Mouse (Mus musculus) MEL (cell line): Measurements from ENCODE around the gene Hspbp1. TPM values are rescaled to one million over a fixed set of nuclear protein-coding genes. Genes with fewer than 3 reads are reported as not detected.

ENCODE experiments used
- DNase-seq: peaks from one replicate; pipeline ENCODE4 v3.0.0; 2011; ENCODE audit warnings: low read depth, low spot score
- H3K27ac ChIP-seq: 2 replicates; pipeline ENCODE4 v1.5.1; 2012; ENCODE audit warnings: low read depth, mild to moderate bottlenecking, control low read depth, low read length, moderate library complexity; ENCODE audit not compliant: control insufficient read depth
- H3K27me3 ChIP-seq, 2 experiments: fragments of 150-350 bp in 1 of 2; sonication (generic) in 1 of 2; 2 replicates each; pipeline ENCODE4 v1.6.1; 2012; ENCODE audit warnings: low read length in 2 of 2, mild to moderate bottlenecking in 2 of 2, improper control_type of control experiment in 1 of 2, moderate library complexity in 1 of 2; ENCODE audit not compliant: insufficient read depth in 2 of 2, control insufficient read depth in 1 of 2
- H3K36me3 ChIP-seq, 2 experiments: 2 replicates each; pipeline ENCODE4 v1.6.1; 2012 to 2014; ENCODE audit warnings: low read length in 2 of 2, improper control_type of control experiment in 1 of 2, inconsistent platforms in 1 of 2, mild to moderate bottlenecking in 1 of 2; ENCODE audit not compliant: insufficient read depth in 2 of 2, control insufficient read depth in 1 of 2
- H3K4me1 ChIP-seq, 2 experiments: fragments of 150-350 bp in 1 of 2; sonication (generic) in 1 of 2; 2 replicates each; pipeline ENCODE4 v1.6.1; 2012; ENCODE audit warnings: low read length in 2 of 2, improper control_type of control experiment in 1 of 2, mild to moderate bottlenecking in 1 of 2; ENCODE audit not compliant: insufficient read depth in 2 of 2, control insufficient read depth in 1 of 2
- H3K4me3 ChIP-seq, 2 experiments: fragments of 150-350 bp in 1 of 2; sonication (generic) in 1 of 2; 2 replicates each; pipeline ENCODE4 v1.5.1; 2012; ENCODE audit warnings: low read depth in 2 of 2, low read length in 2 of 2, mild to moderate bottlenecking in 2 of 2, moderate library complexity in 2 of 2, control low read depth in 1 of 2, improper control_type of control experiment in 1 of 2; ENCODE audit not compliant: control insufficient read depth in 1 of 2, insufficient read depth in 1 of 2
- H3K79me2 ChIP-seq: 2 replicates; pipeline ENCODE4 v1.6.1; 2012; ENCODE audit warnings: mild to moderate bottlenecking, low read length, moderate library complexity; ENCODE audit not compliant: control insufficient read depth, poor library complexity, insufficient read depth
- H3K9ac ChIP-seq: 2 replicates; pipeline ENCODE4 v1.6.1; 2012; ENCODE audit warnings: low read depth, mild to moderate bottlenecking, control low read depth, low read length, moderate library complexity; ENCODE audit not compliant: control insufficient read depth, poor library complexity, severe bottlenecking
- H3K9me3 ChIP-seq: fragments of 150-350 bp; sonication (generic); replicated peaks from 2 replicates; pipeline ENCODE4 v1.6.1; 2012; ENCODE audit warnings: mild to moderate bottlenecking, low read length, improper control_type of control experiment, moderate library complexity; ENCODE audit not compliant: insufficient read depth
- BHLHE40 ChIP-seq: IDR thresholded peaks from 2 replicates; pipeline ENCODE4 v1.6.1; 2012; ENCODE audit warnings: low read depth, mild to moderate bottlenecking, inconsistent platforms, low read length, improper control_type of control experiment, borderline replicate concordance
- CHD1 ChIP-seq: IDR thresholded peaks from 2 replicates; pipeline ENCODE4 v1.6.1; 2012; ENCODE audit warnings: low read depth, mild to moderate bottlenecking, inconsistent platforms, low read length, improper control_type of control experiment
- CHD2 ChIP-seq: IDR thresholded peaks from 2 replicates; pipeline ENCODE4 v1.6.1; 2011; ENCODE audit warnings: low read length, improper control_type of control experiment
- E2F4 ChIP-seq: IDR thresholded peaks from 2 replicates; pipeline ENCODE4 v1.6.1; 2011; ENCODE audit warnings: low read depth, low read length, improper control_type of control experiment, borderline replicate concordance
- ELF1 ChIP-seq: IDR thresholded peaks from 2 replicates; pipeline ENCODE4 v1.6.1; 2014; ENCODE audit warnings: low read depth, mild to moderate bottlenecking, inconsistent platforms, low read length, improper control_type of control experiment, moderate library complexity
- EP300 ChIP-seq, 2 experiments: IDR thresholded peaks; 2 replicates each; pipeline ENCODE4 v1.6.1; 2011; ENCODE audit warnings: improper control_type of control experiment in 2 of 2, low read length in 2 of 2, low read depth in 1 of 2, mild to moderate bottlenecking in 1 of 2
- GATA1 ChIP-seq: IDR thresholded peaks from 2 replicates; pipeline ENCODE4 v1.6.1; 2011; ENCODE audit warnings: low read depth, low read length, improper control_type of control experiment
- HCFC1 ChIP-seq: IDR thresholded peaks from 2 replicates; pipeline ENCODE4 v1.6.1; 2012; ENCODE audit warnings: low read depth, mild to moderate bottlenecking, inconsistent platforms, low read length, improper control_type of control experiment, moderate library complexity
- KAT2A ChIP-seq: conservative IDR thresholded peaks from 2 replicates; pipeline ENCODE4 v1.6.1; 2012; ENCODE audit warnings: low read depth, low read length, improper control_type of control experiment, inconsistent platforms
- MAFK ChIP-seq: IDR thresholded peaks from 2 replicates; pipeline ENCODE4 v1.6.1; 2011; ENCODE audit warnings: low read depth, mild to moderate bottlenecking, low read length, improper control_type of control experiment, borderline replicate concordance
- MAZ ChIP-seq: IDR thresholded peaks from 2 replicates; pipeline ENCODE4 v1.6.1; 2012; ENCODE audit warnings: low read depth, mild to moderate bottlenecking, inconsistent platforms, low read length, improper control_type of control experiment
- MEF2A ChIP-seq: IDR thresholded peaks from 2 replicates; pipeline ENCODE4 v1.6.1; 2014; ENCODE audit warnings: low read depth, mild to moderate bottlenecking, inconsistent platforms, low read length, improper control_type of control experiment; ENCODE audit not compliant: poor library complexity, insufficient replicate concordance, severe bottlenecking; ENCODE audit errors: extremely low read depth
- MYB ChIP-seq: IDR thresholded peaks from 2 replicates; pipeline ENCODE4 v1.6.1; 2011; ENCODE audit warnings: mild to moderate bottlenecking, low read depth, low read length, improper control_type of control experiment
- MYC ChIP-seq: IDR thresholded peaks from 2 replicates; pipeline ENCODE4 v1.6.1; 2011; ENCODE audit warnings: low read depth, mild to moderate bottlenecking, low read length, improper control_type of control experiment, moderate library complexity
- NELFE ChIP-seq: IDR thresholded peaks from 2 replicates; pipeline ENCODE4 v1.6.1; 2011; ENCODE audit warnings: low read depth, low read length, improper control_type of control experiment
- POLR2AphosphoS2 ChIP-seq: IDR thresholded peaks from 2 replicates; pipeline ENCODE4 v1.6.1; 2011; ENCODE audit warnings: low read length, improper control_type of control experiment
- SIN3A ChIP-seq: IDR thresholded peaks from 2 replicates; pipeline ENCODE4 v1.6.1; 2012; ENCODE audit warnings: low read length, improper control_type of control experiment, inconsistent platforms
- SMC3 ChIP-seq: IDR thresholded peaks from 2 replicates; pipeline ENCODE4 v1.6.1; 2011; ENCODE audit warnings: low read depth, low read length, improper control_type of control experiment
- TAL1 ChIP-seq: IDR thresholded peaks from 2 replicates; pipeline ENCODE4 v1.6.1; 2012; ENCODE audit warnings: mild to moderate bottlenecking, inconsistent platforms, low read length, moderate library complexity, mixed read lengths
- TBP ChIP-seq: IDR thresholded peaks from 2 replicates; pipeline ENCODE4 v1.8.0; 2011; ENCODE audit warnings: low read depth, low read length, improper control_type of control experiment
- TCF12 ChIP-seq: IDR thresholded peaks from 2 replicates; pipeline ENCODE4 v1.6.1; 2014; ENCODE audit warnings: low read depth, mild to moderate bottlenecking, inconsistent platforms, low read length, improper control_type of control experiment, moderate library complexity
- UBTF ChIP-seq: IDR thresholded peaks from 2 replicates; pipeline ENCODE4 v1.6.1; 2012; ENCODE audit warnings: low read depth, mild to moderate bottlenecking, inconsistent platforms, low read length, improper control_type of control experiment, moderate library complexity, borderline replicate concordance; ENCODE audit not compliant: insufficient read depth
- USF1 ChIP-seq: IDR thresholded peaks from 2 replicates; pipeline ENCODE4 v1.6.1; 2014; ENCODE audit warnings: low read depth, mild to moderate bottlenecking, inconsistent platforms, low read length, improper control_type of control experiment, moderate library complexity
- USF2 ChIP-seq, 2 experiments: IDR thresholded peaks; 2 replicates each; pipeline ENCODE4 v1.6.1; 2011 to 2012; ENCODE audit warnings: improper control_type of control experiment in 2 of 2, low read length in 2 of 2, borderline replicate concordance in 1 of 2, inconsistent platforms in 1 of 2, low read depth in 1 of 2, mild to moderate bottlenecking in 1 of 2; ENCODE audit not compliant: insufficient read depth in 1 of 2
- ZC3H11A ChIP-seq: IDR thresholded peaks from 2 replicates; pipeline ENCODE4 v1.6.1; 2012; ENCODE audit warnings: low read depth, mild to moderate bottlenecking, inconsistent platforms, low read length, improper control_type of control experiment
- ZMIZ1 ChIP-seq: IDR thresholded peaks from 2 replicates; pipeline ENCODE4 v1.6.1; 2012; ENCODE audit warnings: low read depth, mild to moderate bottlenecking, inconsistent platforms, low read length, improper control_type of control experiment, moderate library complexity
- ZNF384 ChIP-seq: IDR thresholded peaks from 2 replicates; pipeline ENCODE4 v1.6.1; 2012; ENCODE audit warnings: low read depth, mild to moderate bottlenecking, inconsistent platforms, low read length, improper control_type of control experiment
- polyA plus RNA-seq, 2 experiments: library from polyadenylated mRNA; stranded (reverse) in 1 of 2; unstranded in 1 of 2; fragments of >175 nt in 1 of 2; fragments of >200 nt in 1 of 2; gene quantifications; 2 replicates each; pipeline versions ENCODE4 v1.2.1 to v1.2.4; 2012; ENCODE audit warnings: low replicate concordance in 2 of 2, low read depth in 1 of 2; ENCODE audit not compliant: insufficient read length in 2 of 2, insufficient read depth in 1 of 2, missing spikeins in 1 of 2
- total RNA-seq: library from RNA; depleted of rRNA; stranded (reverse); fragments of 300-350 nt; gene quantifications from 2 replicates; pipeline ENCODE4 v1.2.3, GENCODE M21; 2012

Hspbp1 gene
- total and polyA plus RNA-seq, 3 experiments: 101 to 111 TPM; not detected in 1

DNA sequence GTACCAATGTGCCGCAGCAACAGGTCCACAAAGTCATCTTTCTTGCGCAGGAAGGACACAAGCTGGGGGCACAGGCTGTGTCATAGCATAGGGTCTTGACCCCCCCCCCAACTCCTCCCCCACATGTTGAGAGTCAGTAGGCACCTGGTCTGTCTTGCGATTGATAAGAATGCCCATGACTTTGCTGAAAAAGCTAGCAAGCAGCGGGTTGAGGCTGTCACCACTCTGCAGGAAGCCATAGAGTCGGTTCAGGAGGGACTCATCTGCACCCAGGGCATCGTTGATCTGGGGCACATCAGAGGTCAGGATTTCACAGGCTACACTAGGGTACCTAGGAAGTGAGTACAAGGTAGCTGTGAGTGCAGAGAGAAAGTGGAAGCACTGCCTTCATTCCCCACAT lies 41.6 kb downstream of the Hspbp1 start:
- Histone ChIP-seq H3K27ac (no peak overlapping the region), H3K9me3 (no peaks in the 10 kb centered on the region), H3K36me3 (peaks cover 3 to 24% of the 10 kb centered on the region in 2 experiments), H3K4me3 (no peak overlapping the region), H3K79me2 (peaks cover 11% of the 10 kb centered on the region), H3K4me1 (peaks cover 0 to 5% of the 10 kb centered on the region in 2 experiments; a peak in 1 of 4 replicates), H3K9ac (no peak overlapping the region), H3K27me3 (no peaks in the 10 kb centered on the region)
- TF ChIP-seq ZMIZ1 (no peak), UBTF (no peak), MYC (no peak), ZNF384 (no peak), SIN3A (no peak), USF2 (IDR thresholded peaks at IDR 0.05; ENCODE audit: borderline replicate concordance in 1 of 2, insufficient read depth in 1 of 2, low read depth in 1 of 2, low read length in 2 of 2) (no peak), TCF12 (no peak)
- DNase-seq: no peak

DNA sequence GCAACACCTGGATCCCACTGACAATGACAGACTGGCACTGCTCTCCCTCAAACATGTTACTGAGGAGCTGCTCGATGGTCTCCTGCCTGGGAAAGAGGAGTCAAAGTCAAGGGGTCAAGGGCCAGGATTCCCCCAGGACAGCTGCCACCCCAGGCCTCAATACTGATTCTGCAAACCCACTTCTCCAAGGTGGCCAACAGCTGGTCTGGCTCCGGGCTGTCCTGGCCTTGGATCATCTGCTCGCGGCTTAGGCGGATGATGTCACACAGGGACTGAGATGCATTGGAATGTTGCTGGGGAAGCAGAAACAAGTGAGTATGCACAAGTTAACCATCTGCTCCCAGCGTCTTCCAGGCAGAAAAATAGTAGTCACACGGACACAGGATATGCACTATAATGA lies 42.9 kb downstream of the Hspbp1 start:
- Histone ChIP-seq H3K4me3 (no peak overlapping the region), H3K79me2 (peaks cover 4% of the 10 kb centered on the region; the same call in 1 of the 2 replicates), H3K9ac (no peak overlapping the region), H3K4me1 (no peaks in the 10 kb centered on the region), H3K36me3 (peaks cover 0 to 28% of the 10 kb centered on the region in 2 experiments; a peak in 2 of 4 replicates), H3K9me3 (no peaks in the 10 kb centered on the region), H3K27me3 (no peaks in the 10 kb centered on the region), H3K27ac (no peak overlapping the region)
- no peak for DNase-seq
- no peak for TF ChIP-seq ZC3H11A
- TF ChIP-seq TBP: no peak
- no peak for TF ChIP-seq EP300 (IDR thresholded peaks at IDR 0.05; ENCODE audit: low read depth in 1 of 2, low read length in 2 of 2)
- TF ChIP-seq ZMIZ1: no peak
- TF ChIP-seq TCF12: no peak
- no peak for TF ChIP-seq MAFK
- TF ChIP-seq KAT2A: no peak

DNA sequence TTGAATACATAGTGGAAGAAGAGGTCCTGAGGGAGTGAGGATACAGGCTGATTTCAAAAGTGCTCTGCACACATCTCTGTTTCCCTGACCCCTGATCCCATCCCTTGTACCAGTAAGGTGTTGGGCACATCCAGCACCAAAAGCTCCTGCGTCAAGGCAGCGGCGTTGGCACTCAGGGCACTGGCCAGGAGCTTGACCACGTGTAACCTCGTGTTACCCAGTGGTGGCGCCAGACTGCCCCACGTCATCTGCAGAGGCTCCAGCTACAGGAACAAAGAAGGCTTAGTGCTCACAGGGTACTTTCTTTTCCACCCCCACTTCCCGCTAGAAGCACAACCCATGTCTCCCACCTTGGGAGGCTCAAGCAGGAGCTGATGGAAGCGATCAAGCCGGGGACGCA lies 43.7 kb downstream of the Hspbp1 start:
- H3K4me3 ChIP-seq: no peak overlapping the region
- H3K27me3 ChIP-seq: no peaks in the 10 kb centered on the region
- H3K4me1 ChIP-seq: no peaks in the 10 kb centered on the region
- no peak overlapping the region for H3K27ac ChIP-seq
- H3K9ac ChIP-seq: no peak overlapping the region
- H3K9me3 ChIP-seq: no peaks in the 10 kb centered on the region
- no peak for TF ChIP-seq SMC3
- no peak for TF ChIP-seq TAL1
- TF ChIP-seq ELF1: no peak
- no peak for TF ChIP-seq USF1
- no peak for TF ChIP-seq TBP
- no peak for TF ChIP-seq MAZ
- no peak for TF ChIP-seq EP300 (IDR thresholded peaks at IDR 0.05; ENCODE audit: low read depth in 1 of 2, low read length in 2 of 2)
- TF ChIP-seq MYB: no peak
- no peak for TF ChIP-seq POLR2AphosphoS2
- TF ChIP-seq NELFE: no peak
- TF ChIP-seq MAFK: no peak
- TF ChIP-seq HCFC1: no peak
- TF ChIP-seq USF2 (IDR thresholded peaks at IDR 0.05; ENCODE audit: borderline replicate concordance in 1 of 2, insufficient read depth in 1 of 2, low read depth in 1 of 2, low read length in 2 of 2): no peak
- no peak for TF ChIP-seq MEF2A
- no peak for TF ChIP-seq CHD1
- TF ChIP-seq CHD2: no peak
- no peak for TF ChIP-seq E2F4
- no peak for TF ChIP-seq GATA1
- TF ChIP-seq BHLHE40: no peak
- peaks cover 0 to 27% of the 10 kb centered on the region in 2 experiments; a peak in 2 of 4 replicates for H3K36me3 ChIP-seq
- H3K79me2 ChIP-seq: no peaks in the 10 kb centered on the region
- DNase-seq: no peak
